Mouse (Mus musculus) stomach, embryonic 16.5 days (tissue): Measurements from ENCODE around the gene Bag1. TPM values are rescaled to one million over a fixed set of nuclear protein-coding genes. Genes with fewer than 3 reads are reported as not detected.

Experiments used
- ATAC-seq: fragments of 200-750 bp; cut with Nextera tagmentation; 2 replicates; pipeline ENCODE4 v1.8.0; 2017; ENCODE audit warnings: moderate number of reproducible peaks, moderate TSS enrichment; ENCODE audit not compliant: insufficient read depth, low FRiP score
- H3K27ac ChIP-seq: fragments of 300-500 bp; sonication (generic); 2 replicates; pipeline ENCODE4 v1.5.1; 2014; ENCODE audit warnings: low read length
- H3K27me3 ChIP-seq: fragments of 300-500 bp; sonication (generic); 2 replicates; pipeline ENCODE4 v1.6.1; 2014; ENCODE audit warnings: low read length, control low read depth, mixed read lengths; ENCODE audit not compliant: control insufficient read depth, insufficient read depth
- H3K36me3 ChIP-seq: fragments of 300-500 bp; sonication (generic); 2 replicates; pipeline ENCODE4 v1.6.1; 2014; ENCODE audit warnings: low read length; ENCODE audit not compliant: control insufficient read depth, insufficient read depth
- H3K4me1 ChIP-seq: fragments of 300-500 bp; sonication (generic); 2 replicates; pipeline ENCODE4 v1.6.1; 2014; ENCODE audit warnings: low read length, control low read depth, mixed read lengths; ENCODE audit not compliant: control insufficient read depth, insufficient read depth
- H3K4me2 ChIP-seq: fragments of 300-500 bp; sonication (generic); 2 replicates; pipeline ENCODE4 v1.6.1; 2014; ENCODE audit warnings: low read depth, low read length, mixed read lengths
- H3K4me3 ChIP-seq: fragments of 300-500 bp; sonication (generic); replicated peaks from 2 replicates; pipeline ENCODE4 v1.5.1; 2014; ENCODE audit warnings: mild to moderate bottlenecking, low read length
- H3K9ac ChIP-seq: fragments of 300-500 bp; sonication (generic); 2 replicates; pipeline ENCODE4 v1.6.1; 2014; ENCODE audit warnings: low read length
- H3K9me3 ChIP-seq: fragments of 300-500 bp; sonication (generic); replicated peaks from 2 replicates; pipeline ENCODE4 v1.6.1; 2016; ENCODE audit warnings: low read length, control low read depth; ENCODE audit not compliant: control insufficient read depth
- WGBS: fragments of 180-500 bp; shearing (Covaris S2); extraction: QIAGEN DNeasy Blood & Tissue Kit; methylation state at CpG from one replicate; pipeline ENCODE4 v1.1.7; 2014; 5-methylcytosine and 5-hydroxymethylcytosine counted together
- polyA plus RNA-seq: library from polyadenylated mRNA; unstranded; fragments of >200 nt; fragmentation: Nextera tagmentation; extraction: Ambion mirVana; gene quantifications from 2 replicates; pipeline ENCODE4 v1.2.1, GENCODE M21; 2015

Bag1 gene
- polyA plus RNA-seq, 1 experiment from 2014 or later = 184 TPM

- Histone ChIP-seq H3K4me2 (no peak overlapping the region), H3K9ac (no peak overlapping the region), H3K36me3 (no peaks in the 10 kb centered on the region), H3K9me3 (peaks cover 4% of the 10 kb centered on the region; the same call in 1 of the 2 replicates), H3K27me3 (no peaks in the 10 kb centered on the region), H3K27ac (no peak overlapping the region), H3K4me3 (no peak overlapping the region), H3K4me1 (no peaks in the 10 kb centered on the region)
- WGBS = 92% methylated on average over 4 of the region's 4 CpGs
- ATAC-seq = no peak
These were observed 47.5 kb downstream of the Bag1 start for GRCm38 (mm10) chr4:40900612-40901011.

- Histone ChIP-seq H3K36me3 (no peaks in the 10 kb centered on the region), H3K27ac (0 out of 2 replicates have a peak overlapping the region, but pooled peaks have one; percentile 38), H3K4me1 (no peaks in the 10 kb centered on the region), H3K27me3 (no peaks in the 10 kb centered on the region), H3K9me3 (peaks cover 7% of the 10 kb centered on the region; the same call in 1 of the 2 replicates), H3K4me2 (no peak overlapping the region), H3K4me3 (no peak overlapping the region), H3K9ac (no peak overlapping the region)
- 86% methylated on average over 3 of the region's 3 CpGs for WGBS
- ATAC-seq = no peak
These were observed 48.0 kb downstream of the Bag1 start for GRCm38 (mm10) chr4:40900071-40900470.

- H3K27me3 ChIP-seq = no peaks in the 10 kb centered on the region
- peaks cover 7% of the 10 kb centered on the region; the same call in 1 of the 2 replicates for H3K9me3 ChIP-seq
- H3K27ac ChIP-seq = peak overlapping the region; percentile 38; the same call in 1 of the 2 replicates
- H3K4me1 ChIP-seq = no peaks in the 10 kb centered on the region
- H3K9ac ChIP-seq = no peak overlapping the region
- H3K36me3 ChIP-seq = no peaks in the 10 kb centered on the region
- no peak overlapping the region for H3K4me3 ChIP-seq
- 55% methylated on average over 2 of the region's 2 CpGs for WGBS
- peak; percentile 58; the same call in 1 of the 2 replicates for ATAC-seq
- no peak overlapping the region for H3K4me2 ChIP-seq
These were observed 48.8 kb downstream of the Bag1 start for GRCm38 (mm10) chr4:40899264-40899663.

DNA sequence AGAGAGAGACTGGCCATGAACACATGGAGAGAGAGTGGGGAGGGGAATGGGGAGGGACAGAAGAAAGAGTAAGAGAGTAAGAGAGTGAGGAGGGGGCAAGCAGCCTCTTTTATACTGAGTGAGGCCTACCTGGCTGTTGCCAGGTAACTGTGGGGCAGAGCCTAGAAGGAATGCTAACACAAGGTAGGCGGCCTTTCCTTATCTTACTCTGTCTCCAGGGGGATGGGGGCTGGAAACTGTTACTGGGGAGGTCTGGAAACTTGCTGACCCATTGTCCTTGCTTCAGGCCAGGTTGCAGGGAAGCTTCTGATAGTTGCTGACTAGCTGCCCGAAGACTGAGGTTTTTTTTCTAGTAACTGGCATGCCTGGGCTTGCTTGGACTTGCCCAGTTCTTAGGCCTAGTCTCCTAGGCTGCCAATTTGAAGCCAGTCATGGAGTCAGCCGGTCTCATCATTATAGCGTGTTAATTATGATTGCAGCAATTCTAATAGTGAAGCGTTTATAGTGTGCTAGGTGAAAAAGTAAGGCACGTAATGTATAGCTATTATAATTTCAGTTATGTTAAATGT lies 49.5 kb downstream of the Bag1 start:
- H3K4me1 ChIP-seq = no peaks in the 10 kb centered on the region
- ATAC-seq = peak; percentile 35; the same call in 1 of the 2 replicates
- H3K9me3 ChIP-seq = peaks cover 7% of the 10 kb centered on the region; the same call in 1 of the 2 replicates
- no peak overlapping the region for H3K4me2 ChIP-seq
- no peak overlapping the region for H3K27ac ChIP-seq
- no peak overlapping the region for H3K4me3 ChIP-seq
- H3K36me3 ChIP-seq = no peaks in the 10 kb centered on the region
- no peak overlapping the region for H3K9ac ChIP-seq
- WGBS = 79% methylated on average over 6 of the region's 6 CpGs
- no peaks in the 10 kb centered on the region for H3K27me3 ChIP-seq

- H3K27me3 ChIP-seq = no peaks in the 10 kb centered on the region
- no peak overlapping the region for H3K9ac ChIP-seq
- no peak overlapping the region for H3K4me2 ChIP-seq
- no peak overlapping the region for H3K4me3 ChIP-seq
- no peak overlapping the region for H3K27ac ChIP-seq
- H3K36me3 ChIP-seq = no peaks in the 10 kb centered on the region
- H3K4me1 ChIP-seq = no peaks in the 10 kb centered on the region
- peaks cover 7% of the 10 kb centered on the region; the same call in 1 of the 2 replicates for H3K9me3 ChIP-seq
- 98% methylated on average over 2 of the region's 2 CpGs for WGBS
- ATAC-seq = no peak
These were observed 52.4 kb downstream of the Bag1 start for GRCm38 (mm10) chr4:40895646-40896045.

- no peak overlapping the region for H3K27ac ChIP-seq
- WGBS = 84% methylated on average over 3 of the region's 3 CpGs
- H3K4me1 ChIP-seq = no peaks in the 10 kb centered on the region
- no peak overlapping the region for H3K4me2 ChIP-seq
- no peaks in the 10 kb centered on the region for H3K27me3 ChIP-seq
- peaks cover 5% of the 10 kb centered on the region; the same call in 1 of the 2 replicates for H3K9me3 ChIP-seq
- no peak overlapping the region for H3K4me3 ChIP-seq
- H3K9ac ChIP-seq = no peak overlapping the region
- no peak for ATAC-seq
- H3K36me3 ChIP-seq = no peaks in the 10 kb centered on the region
These were observed 53.0 kb downstream of the Bag1 start for GRCm38 (mm10) chr4:40895118-40895517.

DNA sequence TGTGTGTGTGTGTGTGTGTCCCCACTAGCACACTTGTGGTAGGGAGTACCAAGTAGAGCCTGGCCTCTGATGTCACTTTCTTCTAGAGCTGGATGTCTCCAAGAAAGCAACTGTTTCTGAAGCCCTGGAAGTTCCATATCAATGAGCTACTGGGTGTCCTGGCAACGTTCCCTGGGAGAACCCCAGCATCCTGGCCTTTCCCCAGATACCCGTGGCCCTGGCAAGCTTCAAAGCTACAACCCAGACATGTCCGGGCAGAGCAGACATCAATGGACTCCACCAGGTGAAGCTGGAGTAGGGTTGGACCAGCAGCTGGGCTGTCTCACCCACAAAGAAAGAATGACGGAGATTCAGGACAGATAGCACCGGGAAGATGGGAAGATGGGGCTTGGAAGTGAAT lies 56.9 kb downstream of the Bag1 start:
- no peak for ATAC-seq
- H3K27ac ChIP-seq = no peak overlapping the region
- H3K4me2 ChIP-seq = no peak overlapping the region
- peaks cover 3% of the 10 kb centered on the region; the same call in 1 of the 2 replicates for H3K9me3 ChIP-seq
- no peaks in the 10 kb centered on the region for H3K27me3 ChIP-seq
- H3K4me3 ChIP-seq = no peak overlapping the region
- no peak overlapping the region for H3K9ac ChIP-seq
- H3K4me1 ChIP-seq = no peaks in the 10 kb centered on the region
- H3K36me3 ChIP-seq = no peaks in the 10 kb centered on the region
- 71% methylated on average over 5 of the region's 5 CpGs for WGBS

DNA sequence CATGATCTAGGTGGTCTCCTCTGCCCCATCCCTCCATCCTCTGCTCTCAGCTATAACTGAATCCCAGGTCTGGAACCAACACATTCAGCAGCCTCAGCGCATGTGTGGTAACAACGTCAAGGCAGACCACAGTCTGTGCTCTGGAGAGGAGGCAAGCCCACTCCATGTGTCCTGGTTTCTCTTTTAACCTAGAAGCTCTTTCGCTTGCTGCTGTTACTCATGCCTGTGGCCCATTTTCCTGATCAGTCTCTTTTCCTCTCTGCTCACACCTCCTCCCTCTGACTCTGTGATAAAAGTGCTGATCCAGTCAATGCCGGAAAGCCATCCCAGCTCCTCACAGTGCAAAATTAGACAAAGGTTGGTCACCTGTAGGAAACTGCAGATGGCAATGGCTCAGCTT lies 58.1 kb downstream of the Bag1 start:
- ATAC-seq = no peak
- Histone ChIP-seq H3K27ac (no peak overlapping the region), H3K4me1 (no peaks in the 10 kb centered on the region), H3K4me2 (no peak overlapping the region), H3K4me3 (no peak overlapping the region), H3K36me3 (no peaks in the 10 kb centered on the region), H3K27me3 (no peaks in the 10 kb centered on the region), H3K9ac (no peak overlapping the region), H3K9me3 (no peaks in the 10 kb centered on the region)
- 86% methylated on average over 4 of the region's 4 CpGs for WGBS

DNA sequence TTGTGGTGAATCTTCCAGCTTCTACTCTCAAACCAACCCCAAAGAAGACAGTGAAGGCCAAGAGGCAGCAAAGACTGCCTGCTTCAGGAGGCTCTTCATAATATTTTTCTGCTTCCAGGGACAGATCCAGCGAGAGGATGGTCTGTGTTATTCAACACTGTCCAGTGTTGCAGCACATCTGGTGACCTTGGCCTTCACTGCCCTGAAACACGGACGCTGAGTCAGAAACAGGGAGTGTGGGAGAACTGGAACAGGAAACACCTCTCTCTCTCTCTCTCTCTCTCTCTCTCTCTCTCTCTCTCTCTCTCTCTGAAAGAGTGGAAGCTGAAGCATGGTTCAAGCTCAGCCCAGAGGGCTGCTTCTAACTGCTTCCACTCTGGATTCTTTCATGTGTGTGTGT lies 58.8 kb downstream of the Bag1 start:
- Histone ChIP-seq H3K4me1 (peaks cover under 1% of the 10 kb centered on the region; the same call in 1 of the 2 replicates), H3K27ac (no peak overlapping the region), H3K4me2 (no peak overlapping the region), H3K4me3 (no peak overlapping the region), H3K27me3 (no peaks in the 10 kb centered on the region), H3K9ac (no peak overlapping the region; the same call in 1 of the 2 replicates), H3K36me3 (no peaks in the 10 kb centered on the region), H3K9me3 (no peaks in the 10 kb centered on the region)
- WGBS = 25% methylated on average over 3 of the region's 3 CpGs
- ATAC-seq = no peak
